Mouse (Mus musculus) granulocyte monocyte progenitor cell, adult 5-6 weeks (primary cell): Measurements from ENCODE around the gene Gm5105. TPM values are rescaled to one million over a fixed set of nuclear protein-coding genes. Genes with fewer than 3 reads are reported as not detected.
A peak's percentile ranks its signal among the peaks of the same experiment; 100 is the strongest.

Experiments
- ATAC-seq: replicated peaks from 2 replicates; pipeline ENCODE4 v1.8.0; 2016; ENCODE audit warnings: mild to moderate bottlenecking, moderate TSS enrichment, inconsistent platforms; ENCODE audit not compliant: poor library complexity, severe bottlenecking
- total RNA-seq, 2 experiments: library from RNA; stranded (forward) in 1 of 2; stranded (reverse) in 1 of 2; fragments of 200-712, 200-1000 nt in 1 of 2; fragments of >200 nt in 1 of 2; fragmentation: Nextera tagmentation in 1 of 2; gene quantifications; 2 replicates each; pipeline ENCODE4 v1.2.3; 2014 to 2017

The Gm5105 gene
- total RNA-seq (2014; fragmentation: Nextera tagmentation) (not detected in 2 replicates), total RNA-seq (2017) (not detected in 2 replicates)

- ATAC-seq, result no peak
Observed at GRCm38 (mm10) chr3:138067288-138067687, at the start of gene Gm5105. Gene Gm5105, minus strand, starts transcription at chr3:138067388.

GRCm38 (mm10) chr3:138116871-138117270 lies 49.7 kb upstream of the Gm5105 start:
- ATAC-seq, result no peak

- ATAC-seq, result no peak
Observed at GRCm38 (mm10) chr3:138114106-138114505, 46.9 kb upstream of the Gm5105 start.

GRCm38 (mm10) chr3:138110910-138111782 lies 44.0 kb upstream of the Gm5105 start:
- no peak for ATAC-seq

GRCm38 (mm10) chr3:138106887-138107286 lies 39.7 kb upstream of the Gm5105 start:
- peak; percentile 27; the same call in 1 of the 2 replicates for ATAC-seq

GRCm38 (mm10) chr3:138105056-138105455 lies 37.9 kb upstream of the Gm5105 start:
- ATAC-seq, result no peak

- ATAC-seq, result no peak
Observed at GRCm38 (mm10) chr3:138103690-138104089, 36.5 kb upstream of the Gm5105 start.

- no peak for ATAC-seq
Observed at GRCm38 (mm10) chr3:138101936-138102335, 34.7 kb upstream of the Gm5105 start.

- no peak for ATAC-seq
Observed at GRCm38 (mm10) chr3:138097718-138098117, 30.5 kb upstream of the Gm5105 start.

GRCm38 (mm10) chr3:138096263-138097028 lies 29.3 kb upstream of the Gm5105 start:
- no peak for ATAC-seq

- ATAC-seq, result no peak
Observed at GRCm38 (mm10) chr3:138095718-138096117, 28.5 kb upstream of the Gm5105 start.

GRCm38 (mm10) chr3:138095301-138095700 lies 28.1 kb upstream of the Gm5105 start:
- ATAC-seq, result no peak

GRCm38 (mm10) chr3:138083896-138084295 lies 16.7 kb upstream of the Gm5105 start:
- ATAC-seq, result no peak

GRCm38 (mm10) chr3:138083073-138083637 lies 16.0 kb upstream of the Gm5105 start:
- no peak for ATAC-seq

- ATAC-seq, result no peak
Observed at GRCm38 (mm10) chr3:138078701-138079100, 11.5 kb upstream of the Gm5105 start.

GRCm38 (mm10) chr3:138077476-138078340 lies 10.5 kb upstream of the Gm5105 start:
- ATAC-seq, result no peak

- no peak for ATAC-seq
Observed at GRCm38 (mm10) chr3:138075209-138075608, 8.0 kb upstream of the Gm5105 start.

GRCm38 (mm10) chr3:138074214-138074613 lies 7.0 kb upstream of the Gm5105 start:
- ATAC-seq, result no peak

- no peak for ATAC-seq
Observed at GRCm38 (mm10) chr3:138071476-138072073, 4.4 kb upstream of the Gm5105 start.

- no peak for ATAC-seq
Observed at GRCm38 (mm10) chr3:138071004-138071403, 3.8 kb upstream of the Gm5105 start.
